Mouse (Mus musculus) small intestine, adult 10 weeks (tissue): Measurements from ENCODE around the gene Wrap73. TPM values are rescaled to one million over a fixed set of nuclear protein-coding genes. Genes with fewer than 3 reads are reported as not detected.

Experiments
- polyA plus RNA-seq: library from polyadenylated mRNA; stranded (reverse); fragments of 350-450 nt; fragmentation: Illumina TruSeq; extraction: RNeasy Lipid Tissue Mini Kit (QIAGEN cat#74804); gene quantifications from one replicate; pipeline ENCODE4 v1.2.3, GENCODE M21; 2014; ENCODE audit warnings: low replicate concordance

Wrap73 gene
- polyA plus RNA-seq: not detected

DNA sequence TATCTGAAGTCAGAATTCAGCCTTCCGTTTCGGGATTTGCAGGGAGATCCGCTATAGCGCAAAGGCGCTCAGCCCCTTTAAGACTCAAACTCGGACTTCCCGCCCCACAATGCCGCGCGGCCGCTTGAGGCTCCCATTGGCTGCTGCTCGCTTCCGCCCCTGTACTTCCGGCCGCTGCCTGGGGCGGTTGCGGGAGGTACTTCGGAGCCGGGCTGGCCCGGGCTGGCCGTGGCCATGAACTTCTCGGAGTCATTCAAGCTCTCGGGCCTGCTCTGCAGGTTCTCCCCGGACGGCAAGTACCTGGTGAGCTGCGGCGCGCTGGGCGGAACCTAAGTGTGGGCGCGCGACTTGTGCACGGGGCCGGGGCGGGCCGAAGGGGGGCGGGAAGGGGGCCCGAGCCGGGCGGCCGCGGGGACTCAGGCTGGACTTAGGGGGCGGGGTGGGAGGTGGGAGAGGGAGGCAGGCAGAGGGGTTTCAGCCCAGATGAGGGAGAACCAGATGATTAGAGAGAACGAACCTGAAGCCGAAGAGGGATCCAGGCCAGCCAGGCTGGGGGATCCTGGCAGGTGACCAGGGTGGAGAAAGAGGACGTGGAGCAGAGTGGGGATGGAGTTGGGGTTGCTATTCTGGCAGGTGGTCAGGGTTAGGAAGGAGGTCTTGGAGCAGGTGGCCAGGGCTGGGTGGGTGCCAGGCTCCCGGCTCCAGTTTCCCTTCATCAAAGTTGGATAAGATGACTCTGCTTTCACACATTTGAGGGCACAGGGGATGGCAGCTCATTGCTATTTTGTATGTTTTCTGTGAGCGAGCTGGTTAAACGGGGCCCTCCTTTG, at the start of gene Wrap73:
Wrap73 (plus strand) TSS at position 162 of the 830 bp plus-strand sequence.

DNA sequence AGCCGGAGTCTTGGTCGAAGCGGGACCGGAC, 2.2 kb upstream of the Wrap73 start, which contains the start of gene Trp73:
Trp73 (minus strand) TSS at position 27 of the 31 bp plus-strand sequence.

DNA sequence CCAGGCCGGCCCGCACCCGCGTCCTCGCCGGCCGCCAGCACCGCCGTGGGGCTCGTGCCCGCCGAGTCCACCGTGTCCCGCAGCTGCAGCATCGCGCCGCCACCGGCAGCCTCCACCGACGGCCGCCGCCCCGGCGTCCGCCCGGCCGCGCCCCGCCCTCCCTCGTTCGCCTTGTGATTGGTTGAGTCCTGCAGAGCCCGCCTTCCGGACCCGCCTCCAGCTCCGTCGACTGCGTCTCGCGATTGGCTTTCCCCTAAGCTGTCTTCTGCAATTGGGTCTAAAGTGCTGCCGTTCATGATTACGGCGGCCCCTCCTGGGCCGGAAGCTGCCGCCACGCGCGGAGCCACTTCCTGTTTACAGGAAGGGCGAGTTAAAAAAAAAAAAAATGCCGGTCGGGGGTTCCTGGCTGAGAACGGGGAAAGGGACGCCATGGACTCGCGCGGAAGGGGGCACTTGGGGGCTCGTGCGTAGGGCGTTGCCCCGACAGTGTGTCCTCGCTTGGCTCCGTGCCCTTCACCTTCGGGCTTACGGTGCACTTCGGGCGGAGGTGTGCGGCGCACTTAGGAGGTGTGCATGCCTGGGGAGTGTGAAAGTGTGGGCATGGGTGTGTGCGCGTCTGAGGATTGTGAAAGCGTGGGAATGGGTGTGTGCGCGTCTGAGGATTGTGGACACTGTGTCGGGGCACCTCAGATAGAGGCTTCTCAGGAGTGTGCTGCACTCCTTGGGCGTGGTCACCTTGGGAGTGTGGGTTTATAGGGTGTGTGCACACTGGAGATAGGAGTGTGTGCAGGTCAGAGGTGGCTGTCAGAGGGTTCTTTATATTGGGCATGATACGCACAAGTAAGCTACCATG, 18.6 kb downstream of the Wrap73 start, which contains the start of gene Tprgl:
Tprgl (minus strand) TSS at position 129 of the 853 bp plus-strand sequence.

DNA sequence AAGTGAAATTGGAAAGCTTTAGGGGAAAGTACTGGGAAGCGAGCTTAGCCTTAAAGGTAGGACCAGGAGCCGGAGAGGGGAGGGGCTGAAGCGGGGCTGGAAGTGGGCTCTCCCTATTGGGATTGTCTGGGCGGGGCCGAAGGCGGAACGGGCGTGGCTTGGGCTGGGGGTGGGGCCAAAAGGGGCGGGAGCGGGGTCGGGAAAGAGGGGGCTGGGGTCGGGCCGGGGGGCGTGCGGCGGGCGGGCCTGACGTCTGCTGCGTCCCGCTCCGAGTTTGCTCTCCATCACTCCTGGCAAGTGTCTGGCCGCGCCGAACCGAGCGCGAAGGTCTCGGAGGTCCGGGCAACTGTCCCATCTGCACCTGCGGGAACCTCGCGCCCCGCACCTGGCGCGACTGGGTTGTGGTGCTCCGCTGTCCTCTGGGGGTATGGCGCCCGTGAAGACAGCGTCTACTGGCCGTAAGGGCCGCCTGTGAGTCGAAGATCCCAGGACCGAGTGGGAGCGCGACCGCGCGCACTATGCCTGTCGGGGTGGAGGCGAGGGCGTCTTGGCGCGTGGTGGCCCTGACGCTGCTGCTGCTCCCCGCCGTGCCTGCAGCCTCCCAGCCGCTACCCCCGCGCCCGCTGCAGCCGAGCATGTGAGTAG, 28.5 kb downstream of the Wrap73 start, which contains the start of gene Megf6:
Megf6 (plus strand) TSS at position 225 of the 645 bp plus-strand sequence.

Other genes with a start within 250 kb of the Wrap73 start
- gene A430005L14Rik, start 185.1 kb upstream of the Wrap73 start, polyA plus RNA-seq: 10.1 TPM
- 8.5 TPM for gene Dffb, start 167.2 kb upstream of the Wrap73 start, polyA plus RNA-seq
- gene Cep104, start 167.2 kb upstream of the Wrap73 start, polyA plus RNA-seq: 9.1 TPM
- 7.7 TPM for gene Lrrc47, start 130.6 kb upstream of the Wrap73 start, polyA plus RNA-seq
- gene Smim1, start 116.1 kb upstream of the Wrap73 start, polyA plus RNA-seq: not detected
- not detected for gene Ccdc27, start 99.7 kb upstream of the Wrap73 start, polyA plus RNA-seq
- not detected for gene Trp73, start 2.2 kb upstream of the Wrap73 start, polyA plus RNA-seq
- 55.3 TPM for gene Tprgl, start 18.3 kb downstream of the Wrap73 start, polyA plus RNA-seq
- gene Megf6, start 28.4 kb downstream of the Wrap73 start, polyA plus RNA-seq: 0.07 TPM
- gene Arhgef16, start 159.3 kb downstream of the Wrap73 start, polyA plus RNA-seq: 0.85 TPM
- gene B230104I21Rik, start 193.8 kb downstream of the Wrap73 start, polyA plus RNA-seq: not detected